Mouse (Mus musculus) limb, embryonic 11.5 days (tissue): ENCODE results near the gene Kbtbd13. TPM values are rescaled to one million over a fixed set of nuclear protein-coding genes. Genes with fewer than 3 reads are reported as not detected.

Source experiments
- ATAC-seq: fragments of 200-750 bp; cut with Nextera tagmentation; 2 replicates; pipeline ENCODE4 v1.8.0; 2017; ENCODE audit warnings: low read depth; ENCODE audit not compliant: insufficient number of reproducible peaks, low FRiP score, low TSS enrichment
- DNase-seq: peaks from one replicate; pipeline ENCODE4 v3.0.0-alpha.2; 2015; ENCODE audit warnings: low spot score
- H3K27ac ChIP-seq: fragments of 300-500 bp; sonication (generic); replicated peaks from 2 replicates; pipeline ENCODE4 v1.5.1; 2014; ENCODE audit warnings: low read depth, mild to moderate bottlenecking, low read length
- H3K27me3 ChIP-seq: fragments of 300-500 bp; sonication (generic); 2 replicates; pipeline ENCODE4 v1.6.1; 2014; ENCODE audit warnings: mild to moderate bottlenecking, low read length, mixed read lengths; ENCODE audit not compliant: control insufficient read depth, insufficient read depth
- H3K36me3 ChIP-seq: fragments of 300-500 bp; sonication (generic); 2 replicates; pipeline ENCODE4 v1.6.1; 2014; ENCODE audit warnings: mild to moderate bottlenecking, low read length, moderate library complexity, mixed read lengths; ENCODE audit not compliant: control insufficient read depth, insufficient read depth
- H3K4me1 ChIP-seq: fragments of 300-500 bp; sonication (generic); 2 replicates; pipeline ENCODE4 v1.6.1; 2014; ENCODE audit warnings: low read length, mixed read lengths; ENCODE audit not compliant: control insufficient read depth, insufficient read depth
- H3K4me2 ChIP-seq: fragments of 300-500 bp; sonication (generic); 2 replicates; pipeline ENCODE4 v1.6.1; 2014; ENCODE audit warnings: low read depth, mild to moderate bottlenecking, moderate library complexity; ENCODE audit not compliant: severe bottlenecking
- H3K4me3 ChIP-seq: fragments of 300-500 bp; sonication (generic); 2 replicates; pipeline ENCODE4 v1.5.1; 2014; ENCODE audit warnings: low read depth, low read length
- H3K9ac ChIP-seq: fragments of 300-500 bp; sonication (generic); 2 replicates; pipeline ENCODE4 v1.6.1; 2014; ENCODE audit warnings: mild to moderate bottlenecking, low read length
- H3K9me3 ChIP-seq: fragments of 300-500 bp; sonication (generic); 2 replicates; pipeline ENCODE4 v1.6.1; 2016; ENCODE audit warnings: low read length; ENCODE audit not compliant: control insufficient read depth
- WGBS: fragments of 180-500 bp; shearing (Covaris S2); extraction: QIAGEN DNeasy Blood & Tissue Kit; methylation state at CpG from one replicate; pipeline ENCODE4 v1.1.7; 2014; 5-methylcytosine and 5-hydroxymethylcytosine counted together
- polyA plus RNA-seq: library from polyadenylated mRNA; unstranded; fragments of >200 nt; fragmentation: Nextera tagmentation; extraction: Ambion mirVana; gene quantifications from 2 replicates; pipeline ENCODE4 v1.2.1, GENCODE M21; 2014

Kbtbd13 gene
- polyA plus RNA-seq, 1 experiment from 2014 or later: 0.64 TPM

- no peak overlapping the region for H3K4me3 ChIP-seq
- no peaks in the 10 kb centered on the region for H3K4me1 ChIP-seq
- no peaks in the 10 kb centered on the region for H3K9me3 ChIP-seq
These were observed 32.9 kb upstream of the Kbtbd13 start for GRCm38 (mm10) chr9:65424393-65424792.

GRCm38 (mm10) chr9:65422760-65423501 is 31.5 kb upstream of the Kbtbd13 start, which contains the start of gene Slc51b:
Gene Slc51b (minus strand): TSS chr9:65422955.
- H3K4me2 ChIP-seq: no peak within 1 kb of the TSS
- no peaks in the 10 kb centered on the region for H3K27me3 ChIP-seq
- H3K36me3 ChIP-seq: no peaks in the 10 kb centered on the region
- DNase-seq: no peak
- no peak within 1 kb of the TSS for H3K4me3 ChIP-seq
- no peaks in the 10 kb centered on the region for H3K4me1 ChIP-seq
- H3K27ac ChIP-seq: no peak within 1 kb of the TSS
- H3K9me3 ChIP-seq: no peaks in the 10 kb centered on the region
- H3K9ac ChIP-seq: no peak within 1 kb of the TSS
- 76% methylated on average over 11 of the region's 11 CpGs for WGBS
- ATAC-seq: no peak

More at GRCm38 (mm10) chr9:65424393-65424792, 32.9 kb upstream of the Kbtbd13 start:
- Histone ChIP-seq H3K27ac (no peak overlapping the region), H3K4me2 (no peak overlapping the region), H3K9ac (no peak overlapping the region), H3K36me3 (no peaks in the 10 kb centered on the region), H3K27me3 (no peaks in the 10 kb centered on the region)
- no peak for DNase-seq
- WGBS: 12% methylated on average over 3 of the region's 3 CpGs
- no peak for ATAC-seq

GRCm38 (mm10) chr9:65419633-65420032 is 28.2 kb upstream of the Kbtbd13 start:
- Histone ChIP-seq H3K4me2 (no peak overlapping the region), H3K27me3 (no peaks in the 10 kb centered on the region), H3K9ac (no peak overlapping the region), H3K27ac (no peak overlapping the region), H3K4me1 (no peaks in the 10 kb centered on the region), H3K9me3 (no peaks in the 10 kb centered on the region), H3K36me3 (no peaks in the 10 kb centered on the region), H3K4me3 (no peak overlapping the region)
- 74% methylated on average over 3 of the region's 3 CpGs for WGBS
- DNase-seq (no peak), ATAC-seq (no peak)

- Histone ChIP-seq H3K4me3 (no peak overlapping the region), H3K36me3 (no peaks in the 10 kb centered on the region), H3K27me3 (no peaks in the 10 kb centered on the region), H3K9ac (no peak overlapping the region), H3K27ac (no peak overlapping the region), H3K4me2 (no peak overlapping the region), H3K9me3 (no peaks in the 10 kb centered on the region), H3K4me1 (no peaks in the 10 kb centered on the region)
- 35% methylated on average over 3 of the region's 3 CpGs for WGBS
- DNase-seq (no peak), ATAC-seq (no peak)
These were observed 26.3 kb upstream of the Kbtbd13 start for GRCm38 (mm10) chr9:65417738-65418137.

- H3K27me3 ChIP-seq: no peaks in the 10 kb centered on the region
- 71% methylated on average over 3 of the region's 3 CpGs for WGBS
These were observed 19.9 kb upstream of the Kbtbd13 start for GRCm38 (mm10) chr9:65411326-65411725.

GRCm38 (mm10) chr9:65410378-65410777 is 18.9 kb upstream of the Kbtbd13 start:
- ATAC-seq: no peak
- Histone ChIP-seq H3K9ac (no peak overlapping the region), H3K4me1 (no peaks in the 10 kb centered on the region), H3K9me3 (no peaks in the 10 kb centered on the region), H3K27me3 (no peaks in the 10 kb centered on the region), H3K27ac (no peak overlapping the region), H3K36me3 (no peaks in the 10 kb centered on the region), H3K4me3 (no peak overlapping the region), H3K4me2 (no peak overlapping the region)
- DNase-seq: no peak
- 94% methylated on average over 8 of the region's 8 CpGs for WGBS

More at GRCm38 (mm10) chr9:65411326-65411725, 19.9 kb upstream of the Kbtbd13 start:
- no peaks in the 10 kb centered on the region for H3K4me1 ChIP-seq
- H3K9ac ChIP-seq: no peak overlapping the region
- ATAC-seq: no peak
- no peak overlapping the region for H3K27ac ChIP-seq
- no peak overlapping the region for H3K4me3 ChIP-seq
- DNase-seq: no peak
- no peaks in the 10 kb centered on the region for H3K9me3 ChIP-seq
- no peaks in the 10 kb centered on the region for H3K36me3 ChIP-seq
- H3K4me2 ChIP-seq: no peak overlapping the region

- no peaks in the 10 kb centered on the region for H3K9me3 ChIP-seq
- no peak overlapping the region for H3K9ac ChIP-seq
- no peak overlapping the region for H3K4me3 ChIP-seq
- H3K4me2 ChIP-seq: no peak overlapping the region
- no peaks in the 10 kb centered on the region for H3K27me3 ChIP-seq
- no peaks in the 10 kb centered on the region for H3K36me3 ChIP-seq
- DNase-seq: no peak
- no peaks in the 10 kb centered on the region for H3K4me1 ChIP-seq
- 75% methylated on average over 5 of the region's 5 CpGs for WGBS
- no peak overlapping the region for H3K27ac ChIP-seq
- ATAC-seq: no peak
These were observed 17.4 kb upstream of the Kbtbd13 start for GRCm38 (mm10) chr9:65408871-65409295.

GRCm38 (mm10) chr9:65407861-65408260 is 16.4 kb upstream of the Kbtbd13 start:
- Histone ChIP-seq H3K27ac (no peak overlapping the region), H3K4me3 (no peak overlapping the region), H3K4me1 (no peaks in the 10 kb centered on the region), H3K27me3 (no peaks in the 10 kb centered on the region), H3K4me2 (no peak overlapping the region), H3K9me3 (no peaks in the 10 kb centered on the region), H3K9ac (no peak overlapping the region), H3K36me3 (no peaks in the 10 kb centered on the region)
- ATAC-seq (no peak), DNase-seq (no peak)
- WGBS: 80% methylated on average over 3 of the region's 3 CpGs

- Histone ChIP-seq H3K27ac (no peak overlapping the region), H3K4me2 (no peak overlapping the region), H3K4me3 (no peak overlapping the region), H3K36me3 (no peaks in the 10 kb centered on the region), H3K9me3 (no peaks in the 10 kb centered on the region), H3K27me3 (no peaks in the 10 kb centered on the region), H3K9ac (no peak overlapping the region), H3K4me1 (no peaks in the 10 kb centered on the region)
- WGBS: 80% methylated on average over 5 of the region's 5 CpGs
- no peak for ATAC-seq
- DNase-seq: no peak
These were observed 15.9 kb upstream of the Kbtbd13 start for GRCm38 (mm10) chr9:65407327-65407726.
